Mouse (Mus musculus) cortical plate, adult 2 months (tissue): ENCODE results near the gene Lpar3. TPM values are rescaled to one million over a fixed set of nuclear protein-coding genes. Genes with fewer than 3 reads are reported as not detected.
"Not testable (repeated sequence)": the region's sequence is repeated elsewhere in the genome, so short reads cannot be mapped to it uniquely, and the experiment has no call there.

ENCODE experiments used
- H3K27ac ChIP-seq: fragments of 200-500 bp; 2 replicates; pipeline ENCODE4 v1.5.1; 2012; ENCODE audit warnings: low read length, control low read depth, inconsistent platforms; ENCODE audit not compliant: insufficient read depth
- H3K4me1 ChIP-seq: fragments of 200-500 bp; 2 replicates; pipeline ENCODE4 v1.6.1; 2011; ENCODE audit warnings: low read length; ENCODE audit not compliant: control insufficient read depth, insufficient read depth
- H3K4me3 ChIP-seq: fragments of 200-500 bp; 2 replicates; pipeline ENCODE4 v1.5.1; 2011; ENCODE audit warnings: mild to moderate bottlenecking, low read length, control low read depth; ENCODE audit not compliant: insufficient read depth
- CTCF ChIP-seq: fragments of 200-500 bp; IDR thresholded peaks from 2 replicates; pipeline ENCODE4 v1.5.1; 2011; ENCODE audit warnings: mild to moderate bottlenecking, control low read depth, low read length; ENCODE audit not compliant: insufficient read depth; ENCODE audit errors: extremely low read depth
- POLR2A ChIP-seq: fragments of 200-500 bp; IDR thresholded peaks from 2 replicates; pipeline ENCODE4 v1.6.1; 2011; ENCODE audit warnings: mild to moderate bottlenecking, low read length, control low read depth; ENCODE audit not compliant: insufficient read depth; ENCODE audit errors: extremely low read depth
- polyA plus RNA-seq: library from polyadenylated mRNA; depleted of rRNA; stranded (reverse); fragments of >200 nt; gene quantifications from 2 replicates; pipeline ENCODE4 v1.2.3, GENCODE M21; 2012

The Lpar3 gene
- polyA plus RNA-seq, 1 experiment: 0.31 TPM

GRCm38 (mm10) chr3:146205305-146205704, 15.5 kb upstream of the Lpar3 start:
- TF ChIP-seq POLR2A (no peak), CTCF (no peak)
- Histone ChIP-seq H3K4me3 (no peak overlapping the region), H3K27ac (no peak overlapping the region), H3K4me1 (no peaks in the 10 kb centered on the region)

DNA sequence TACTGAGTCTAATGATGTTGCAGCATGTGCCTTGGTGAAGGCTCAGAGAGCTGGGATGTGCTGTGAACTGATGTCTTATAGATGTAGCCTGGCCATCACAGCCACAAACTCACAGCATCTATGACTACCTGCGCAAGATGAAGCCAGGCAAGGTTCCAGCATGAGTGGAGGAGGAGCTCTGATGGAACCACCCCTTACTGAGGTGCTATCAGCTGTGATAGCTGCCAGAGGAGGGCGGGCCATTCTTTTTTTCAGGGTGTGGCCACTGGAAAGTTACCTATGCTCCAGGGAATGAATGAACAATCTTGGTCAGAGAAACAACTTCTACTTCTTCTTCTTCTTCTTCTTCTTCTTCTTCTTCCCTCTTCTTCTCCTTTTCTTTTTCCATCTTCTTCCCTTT, 14.1 kb upstream of the Lpar3 start:
- no peaks in the 10 kb centered on the region for H3K4me1 ChIP-seq
- no peak overlapping the region for H3K27ac ChIP-seq
- TF ChIP-seq POLR2A (no peak), CTCF (no peak)
- no peak overlapping the region for H3K4me3 ChIP-seq

- Histone ChIP-seq H3K4me1 (no peaks in the 10 kb centered on the region), H3K27ac (no peak overlapping the region), H3K4me3 (no peak overlapping the region)
- TF ChIP-seq CTCF (no peak), POLR2A (no peak)
Measured at GRCm38 (mm10) chr3:146207440-146207839, 13.3 kb upstream of the Lpar3 start.

DNA sequence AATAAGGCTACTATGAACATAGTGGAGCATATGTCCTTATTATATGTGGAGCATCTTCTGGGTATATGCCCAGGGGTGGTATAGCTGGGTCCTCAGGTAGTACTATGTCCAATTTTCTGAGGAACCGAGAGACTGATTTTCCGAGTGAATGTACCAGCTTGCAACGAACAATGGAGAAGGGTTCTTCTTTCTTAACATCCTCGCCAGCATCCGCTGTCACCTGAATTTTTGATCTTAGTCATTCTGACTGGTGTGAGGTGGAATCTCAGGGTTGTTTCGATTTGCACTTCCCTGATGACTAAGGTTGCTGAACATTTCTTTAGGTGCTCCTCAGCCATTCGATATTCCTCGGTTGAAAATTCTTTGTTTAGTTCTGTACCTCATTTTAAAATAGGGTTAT, 11.0 kb upstream of the Lpar3 start:
- H3K4me3 ChIP-seq, H3K4me1 ChIP-seq, H3K27ac ChIP-seq: not testable (repeated sequence)

- no peaks in the 10 kb centered on the region for H3K4me1 ChIP-seq
- no peak overlapping the region for H3K27ac ChIP-seq
- H3K4me3 ChIP-seq: no peak overlapping the region
- TF ChIP-seq CTCF (no peak), POLR2A (no peak)
Measured at GRCm38 (mm10) chr3:146211141-146211747, 9.5 kb upstream of the Lpar3 start.

DNA sequence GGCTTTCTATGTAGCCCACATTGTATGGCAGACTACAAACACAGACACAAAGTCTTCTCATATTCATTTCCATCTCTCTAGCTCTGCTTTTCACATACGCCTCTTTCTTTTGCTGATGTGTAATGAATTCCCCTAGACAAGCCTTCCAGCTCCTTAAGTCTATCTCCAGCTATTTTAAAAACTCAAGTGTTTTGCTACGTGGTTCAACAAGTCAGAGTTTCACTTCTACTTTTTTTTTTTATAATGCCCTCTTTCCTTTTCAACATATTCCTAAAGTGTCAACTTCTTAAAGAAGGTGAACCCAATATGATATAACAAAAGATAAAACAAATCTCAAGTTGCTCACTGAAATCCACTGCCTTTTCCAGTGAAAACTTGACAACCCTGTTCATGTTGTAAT, 8.8 kb upstream of the Lpar3 start:
- Histone ChIP-seq H3K27ac (no peak overlapping the region), H3K4me3 (no peak overlapping the region), H3K4me1 (no peaks in the 10 kb centered on the region)
- no peak for TF ChIP-seq CTCF
- TF ChIP-seq POLR2A: no peak

GRCm38 (mm10) chr3:146213336-146213735, 7.4 kb upstream of the Lpar3 start:
- TF ChIP-seq POLR2A (no peak), CTCF (no peak)
- Histone ChIP-seq H3K4me1 (no peaks in the 10 kb centered on the region), H3K4me3 (no peak overlapping the region), H3K27ac (no peak overlapping the region)

- H3K4me3 ChIP-seq: no peak overlapping the region
- TF ChIP-seq POLR2A: no peak
- TF ChIP-seq CTCF: no peak
- H3K27ac ChIP-seq: no peak overlapping the region
- H3K4me1 ChIP-seq: no peaks in the 10 kb centered on the region
Measured at GRCm38 (mm10) chr3:146216561-146216960, 4.2 kb upstream of the Lpar3 start.

DNA sequence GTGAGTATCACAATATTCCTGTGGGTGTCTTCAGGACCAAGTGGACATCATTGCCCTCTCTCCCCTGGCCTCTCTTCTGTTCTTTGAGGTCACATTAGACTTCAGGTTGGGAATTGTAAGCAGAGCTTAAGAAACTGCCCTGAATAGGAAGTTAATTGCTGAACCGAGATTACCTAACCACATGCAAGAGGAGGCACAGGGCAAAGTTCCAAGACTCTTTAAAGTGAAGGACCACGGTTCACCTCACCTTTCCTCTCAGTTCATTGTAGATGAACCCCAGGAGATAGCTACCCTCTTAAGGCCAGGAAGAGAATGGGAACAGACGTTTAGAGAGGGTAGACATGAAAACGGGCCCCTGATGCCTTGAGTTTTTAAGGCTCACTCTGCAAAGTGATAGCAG, 3.5 kb downstream of the Lpar3 start:
- no peak for TF ChIP-seq POLR2A
- no peak for TF ChIP-seq CTCF

DNA sequence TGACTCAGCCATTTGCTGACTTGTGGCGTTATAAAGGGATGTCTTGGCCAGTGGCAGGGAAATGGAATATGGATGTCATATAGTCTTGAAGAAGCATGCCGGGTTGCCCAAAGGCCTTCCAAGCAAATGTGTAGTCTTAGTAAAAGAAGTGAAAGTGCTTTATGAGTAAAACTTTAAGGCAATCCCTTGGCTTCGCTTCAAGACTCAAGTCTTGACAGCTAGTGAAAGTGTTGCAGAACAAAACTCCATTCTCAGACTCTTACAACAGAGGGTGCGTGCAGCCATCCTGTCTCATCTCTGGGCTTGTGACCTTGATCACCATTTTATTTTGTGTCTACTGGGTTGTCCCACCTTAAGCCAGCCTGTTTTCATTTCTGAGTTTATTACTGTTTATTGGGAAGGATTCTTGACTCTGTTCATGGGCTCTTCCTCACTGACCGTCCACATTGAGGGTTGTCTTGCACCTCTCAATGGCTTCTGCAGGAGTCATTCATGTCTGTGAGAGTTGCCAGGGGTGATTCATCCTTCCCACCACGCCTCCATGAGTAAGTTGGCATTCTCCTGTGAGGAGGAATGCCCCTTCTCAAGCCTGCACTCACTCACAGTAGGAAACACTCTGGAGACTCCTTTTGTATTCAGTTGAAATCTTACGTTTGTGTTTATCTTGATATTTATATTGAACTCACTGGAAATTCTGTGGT, 4.4 kb downstream of the Lpar3 start:
- H3K4me3 ChIP-seq: no peak overlapping the region
- no peaks in the 10 kb centered on the region for H3K4me1 ChIP-seq
- no peak overlapping the region for H3K27ac ChIP-seq
- TF ChIP-seq CTCF (no peak), POLR2A (no peak)

More for the DNA sequence above, 3.5 kb downstream of the Lpar3 start:
- no peaks in the 10 kb centered on the region for H3K4me1 ChIP-seq
- H3K4me3 ChIP-seq: no peak overlapping the region
- H3K27ac ChIP-seq: no peak overlapping the region

GRCm38 (mm10) chr3:146227427-146227826, 6.7 kb downstream of the Lpar3 start:
- H3K4me1 ChIP-seq: no peaks in the 10 kb centered on the region
- TF ChIP-seq CTCF: no peak
- H3K4me3 ChIP-seq: no peak overlapping the region
- H3K27ac ChIP-seq: no peak overlapping the region
